Mouse (Mus musculus) heart, postnatal 0 days (tissue): ENCODE results near the gene Ndnf.

ENCODE experiments used
- CTCF ChIP-seq: IDR thresholded peaks from 2 replicates; pipeline ENCODE4 v1.5.1; 2016; ENCODE audit warnings: antibody characterized with exemption, control low read depth, low read depth
- EP300 ChIP-seq: IDR thresholded peaks from 2 replicates; pipeline ENCODE4 v1.6.1; 2016; ENCODE audit warnings: antibody characterized with exemption, low read depth

GRCm38 (mm10) chr6:65672131-65673031 is 991 bp downstream of the Ndnf start:
- TF ChIP-seq EP300 (no peak), CTCF (no peak)
